Mouse (Mus musculus): ENCODE measurements around the gene Lyz1.
"Not testable (repeated sequence)": the region's sequence is repeated elsewhere in the genome, so short reads cannot be mapped to it uniquely, and the experiment has no call there.

DNA sequence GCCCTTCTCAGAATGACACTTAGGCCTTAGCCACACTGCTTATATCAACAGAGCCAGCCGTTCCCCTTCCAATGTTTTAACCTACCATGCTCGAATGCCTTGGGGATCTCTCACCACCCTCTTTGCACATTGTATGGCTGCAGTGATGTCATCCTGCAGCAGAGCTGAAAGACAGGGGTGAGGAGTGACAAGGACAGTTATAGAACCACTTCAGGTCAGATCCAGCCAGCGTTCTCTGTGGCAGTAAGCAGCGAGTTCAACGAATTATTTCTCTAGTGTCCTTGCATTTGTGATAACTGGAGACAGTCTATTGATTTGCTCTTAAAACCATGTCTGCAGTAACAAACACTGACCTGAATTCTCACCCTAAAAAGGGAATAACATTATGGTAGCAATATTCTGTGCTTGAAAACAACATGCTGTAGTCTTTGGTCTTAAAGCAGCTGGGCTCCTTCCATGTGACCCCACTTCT is 3.6 kb downstream of the Lyz1 start:
- TF ChIP-seq CTCF, EP300 (IDR thresholded peaks at IDR 0.05; ENCODE audit: low read depth): not testable (repeated sequence)
